Mouse (Mus musculus): ENCODE data around the gene 4930579F01Rik.

4930579F01Rik gene

GRCm38 (mm10) chr3:138193683-138194302 lies at the start of gene 4930579F01Rik:
Gene 4930579F01Rik (minus strand): TSS chr3:138193825.
- peak; percentile 12 for DNase-seq (ENCODE audit: low read depth, low spot score)

GRCm38 (mm10) chr3:138242933-138243332 lies 49.3 kb upstream of the 4930579F01Rik start:
- DNase-seq (ENCODE audit: low read depth, low spot score), result no peak

- DNase-seq (ENCODE audit: low read depth, low spot score), result no peak
Observed at GRCm38 (mm10) chr3:138242021-138242726, 48.5 kb upstream of the 4930579F01Rik start.

- no peak for DNase-seq (ENCODE audit: low read depth, low spot score)
Observed at GRCm38 (mm10) chr3:138241371-138241770, 47.7 kb upstream of the 4930579F01Rik start.

GRCm38 (mm10) chr3:138240942-138241341 lies 47.3 kb upstream of the 4930579F01Rik start:
- no peak for DNase-seq (ENCODE audit: low read depth, low spot score)

GRCm38 (mm10) chr3:138240411-138240810 lies 46.8 kb upstream of the 4930579F01Rik start:
- peak; percentile 60 for DNase-seq (ENCODE audit: low read depth, low spot score)

- no peak for DNase-seq (ENCODE audit: low read depth, low spot score)
Observed at GRCm38 (mm10) chr3:138239461-138239860, 45.8 kb upstream of the 4930579F01Rik start.

- DNase-seq (ENCODE audit: low read depth, low spot score), result no peak
Observed at GRCm38 (mm10) chr3:138238046-138238445, 44.4 kb upstream of the 4930579F01Rik start.

GRCm38 (mm10) chr3:138236546-138237163 lies 43.0 kb upstream of the 4930579F01Rik start:
- no peak for DNase-seq (ENCODE audit: low read depth, low spot score)

GRCm38 (mm10) chr3:138231531-138231930 lies 37.9 kb upstream of the 4930579F01Rik start:
- no peak for DNase-seq (ENCODE audit: low read depth, low spot score)

GRCm38 (mm10) chr3:138230266-138230665 lies 36.6 kb upstream of the 4930579F01Rik start:
- no peak for DNase-seq (ENCODE audit: low read depth, low spot score)

- no peak for DNase-seq (ENCODE audit: low read depth, low spot score)
Observed at GRCm38 (mm10) chr3:138229448-138229847, 35.8 kb upstream of the 4930579F01Rik start.

- no peak for DNase-seq (ENCODE audit: low read depth, low spot score)
Observed at GRCm38 (mm10) chr3:138227782-138228181, 34.2 kb upstream of the 4930579F01Rik start.

- no peak for DNase-seq (ENCODE audit: low read depth, low spot score)
Observed at GRCm38 (mm10) chr3:138227082-138227481, 33.5 kb upstream of the 4930579F01Rik start.

GRCm38 (mm10) chr3:138226476-138226875 lies 32.9 kb upstream of the 4930579F01Rik start:
- DNase-seq (ENCODE audit: low read depth, low spot score), result no peak

- no peak for DNase-seq (ENCODE audit: low read depth, low spot score)
Observed at GRCm38 (mm10) chr3:138225853-138226252, 32.2 kb upstream of the 4930579F01Rik start.

- DNase-seq (ENCODE audit: low read depth, low spot score), result no peak
Observed at GRCm38 (mm10) chr3:138225331-138225730, 31.7 kb upstream of the 4930579F01Rik start.

- DNase-seq (ENCODE audit: low read depth, low spot score), result no peak
Observed at GRCm38 (mm10) chr3:138224363-138224954, 30.8 kb upstream of the 4930579F01Rik start.

- DNase-seq (ENCODE audit: low read depth, low spot score), result peak; percentile 77
Observed at GRCm38 (mm10) chr3:138222952-138223351, 29.3 kb upstream of the 4930579F01Rik start.

GRCm38 (mm10) chr3:138222511-138222910 lies 28.9 kb upstream of the 4930579F01Rik start:
- DNase-seq (ENCODE audit: low read depth, low spot score), result no peak

- DNase-seq (ENCODE audit: low read depth, low spot score), result no peak
Observed at GRCm38 (mm10) chr3:138221116-138221515, 27.5 kb upstream of the 4930579F01Rik start.

- no peak for DNase-seq (ENCODE audit: low read depth, low spot score)
Observed at GRCm38 (mm10) chr3:138217631-138218264, 24.1 kb upstream of the 4930579F01Rik start, which contains the start of gene Adh7. Gene Adh7 (plus strand): TSS chr3:138217760.
